Mouse (Mus musculus): ENCODE results near the gene Ric8a. TPM values are rescaled to one million over a fixed set of nuclear protein-coding genes. Genes with fewer than 3 reads are reported as not detected.
"Not testable (repeated sequence)": the region's sequence is repeated elsewhere in the genome, so short reads cannot be mapped to it uniquely, and the experiment has no call there.

Ric8a gene
- polyA plus RNA-seq, 2 experiments from 2014 or later, result 51.6 to 57.0 TPM

GRCm38 (mm10) chr7:140847755-140848580 lies 8.8 kb upstream of the Ric8a start, which contains the start of gene Odf3:
Odf3 (plus strand) TSS chr7:140847805.
- no peak for ATAC-seq

DNA sequence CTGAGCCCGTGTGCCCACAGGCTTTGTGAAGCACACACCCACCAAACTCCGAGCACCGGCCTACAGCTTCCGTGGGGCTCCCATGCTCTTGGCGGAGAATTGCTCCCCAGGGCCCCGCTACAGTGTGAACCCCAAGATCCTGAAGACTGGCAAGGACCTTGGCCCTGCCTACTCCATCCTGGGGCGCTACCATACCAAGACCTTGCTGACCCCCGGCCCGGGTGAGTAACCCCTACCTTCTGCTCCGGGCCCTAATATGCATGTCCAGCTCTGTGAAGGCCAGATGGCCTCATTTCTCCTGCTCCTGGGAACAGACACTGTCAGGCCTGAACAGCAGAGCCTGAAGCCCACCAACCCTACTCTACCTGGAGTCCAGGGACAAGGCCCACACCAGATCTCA lies 8.2 kb upstream of the Ric8a start:
- ATAC-seq, result no peak

- ATAC-seq, result no peak
These were observed 4.8 kb upstream of the Ric8a start for GRCm38 (mm10) chr7:140851916-140852315.

DNA sequence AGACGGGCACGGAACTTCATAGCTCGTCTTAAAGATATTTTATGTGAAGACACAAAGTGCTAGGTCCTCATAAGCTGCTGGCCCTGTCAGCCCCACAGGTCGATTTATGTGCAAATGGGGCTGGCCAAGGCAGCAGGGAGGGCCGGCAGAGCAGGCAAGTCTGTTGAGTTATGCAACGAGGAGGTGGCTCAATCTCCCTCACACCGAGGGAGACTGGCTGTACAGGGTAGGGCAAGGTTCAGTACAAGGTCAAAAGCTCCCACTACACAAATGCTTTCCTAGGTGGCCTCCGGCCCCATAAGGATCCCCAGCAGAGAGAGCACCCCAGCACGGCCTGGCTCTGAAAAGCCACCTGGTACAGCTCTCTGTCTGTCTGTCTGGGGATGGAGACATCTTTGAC lies 3.4 kb upstream of the Ric8a start:
- no peak for ATAC-seq

DNA sequence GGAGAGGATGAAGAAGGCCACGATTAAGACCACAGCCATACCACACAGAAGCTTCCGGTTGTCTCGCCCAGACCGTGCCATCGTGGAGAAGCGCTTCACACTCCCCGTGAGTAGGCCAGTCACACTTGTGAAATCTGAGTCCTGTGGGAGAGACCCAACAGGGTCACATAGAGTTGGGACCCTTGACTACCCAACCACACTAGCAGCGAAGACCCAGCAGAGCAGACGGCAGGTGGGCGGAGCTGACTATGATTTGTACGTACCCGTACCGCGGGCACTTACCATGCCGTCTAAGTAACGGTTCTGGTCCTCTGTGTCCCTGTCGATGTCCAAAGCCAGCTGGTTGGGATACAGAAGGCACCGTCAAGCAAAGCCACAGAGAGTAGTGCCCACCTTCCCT lies 2.3 kb upstream of the Ric8a start:
- no peak for ATAC-seq

DNA sequence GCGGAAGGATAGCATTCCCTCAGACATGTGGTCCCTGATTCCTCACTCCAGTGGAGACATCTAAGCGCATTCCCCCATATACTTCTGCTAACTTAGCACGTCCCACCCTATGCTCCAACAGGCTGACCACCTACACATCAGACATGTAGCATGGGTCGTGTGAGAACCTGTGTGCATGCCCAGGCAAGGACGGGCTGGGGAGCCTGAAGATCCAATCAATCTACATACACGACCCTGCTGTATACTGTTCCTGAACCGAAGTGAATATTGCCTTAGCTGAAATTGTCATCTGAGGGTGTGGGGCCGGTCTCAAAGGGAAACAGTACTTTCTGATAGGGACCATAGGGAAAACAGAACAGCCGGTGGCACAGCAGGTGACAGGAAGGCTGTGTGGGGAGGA lies 1.6 kb upstream of the Ric8a start:
- no peak for ATAC-seq

- ATAC-seq, result peak; percentile 57
These were observed 635 bp upstream of the Ric8a start, which contains the start of gene Gm45785 for GRCm38 (mm10) chr7:140855860-140856784. Gm45785 (minus strand) TSS chr7:140856331.

DNA sequence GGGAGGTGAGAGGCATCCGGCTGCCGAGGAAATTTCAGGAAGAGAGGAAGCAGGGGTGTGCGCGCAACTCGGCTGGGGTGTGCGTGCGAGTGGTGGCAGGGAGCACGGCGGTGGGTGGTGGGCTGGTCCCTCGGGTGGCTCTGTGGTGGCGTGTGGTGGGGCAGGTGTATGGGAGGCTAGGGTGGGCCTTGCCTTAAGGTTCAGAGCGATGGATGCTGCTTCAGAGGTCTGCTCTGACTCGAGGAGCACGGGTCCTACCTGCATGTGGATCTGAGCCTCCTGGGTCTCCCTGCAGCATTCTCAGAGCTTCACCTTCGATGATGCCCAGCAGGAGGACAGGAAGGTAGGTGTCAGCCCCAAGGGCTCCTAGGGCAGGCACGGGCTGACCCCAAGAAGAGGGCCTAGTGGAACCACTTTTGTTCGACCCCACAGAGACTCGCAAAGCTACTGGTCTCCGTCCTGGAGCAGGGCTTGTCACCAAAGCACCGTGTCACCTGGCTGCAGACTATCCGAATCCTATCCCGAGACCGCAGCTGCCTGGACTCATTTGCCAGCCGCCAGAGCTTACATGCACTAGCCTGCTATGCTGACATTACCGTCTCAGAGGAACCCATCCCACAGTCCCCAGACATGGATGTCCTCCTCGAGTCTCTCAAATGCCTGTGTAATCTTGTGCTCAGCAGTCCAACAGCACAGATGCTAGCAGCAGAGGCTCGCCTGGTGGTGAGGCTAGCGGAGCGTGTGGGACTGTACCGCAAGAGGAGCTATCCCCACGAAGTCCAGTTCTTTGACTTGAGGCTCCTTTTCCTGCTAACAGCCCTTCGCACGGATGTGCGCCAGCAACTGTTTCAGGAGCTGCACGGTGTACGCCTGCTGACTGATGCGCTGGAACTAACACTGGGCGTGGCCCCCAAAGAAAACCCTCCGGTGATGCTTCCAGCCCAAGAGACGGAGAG lies 1.1 kb downstream of the Ric8a start, which contains the start of gene Bet1l:
Gene Bet1l (minus strand): TSS at position 28 of the 956 bp plus-strand sequence.
- peak; percentile 31 for ATAC-seq

DNA sequence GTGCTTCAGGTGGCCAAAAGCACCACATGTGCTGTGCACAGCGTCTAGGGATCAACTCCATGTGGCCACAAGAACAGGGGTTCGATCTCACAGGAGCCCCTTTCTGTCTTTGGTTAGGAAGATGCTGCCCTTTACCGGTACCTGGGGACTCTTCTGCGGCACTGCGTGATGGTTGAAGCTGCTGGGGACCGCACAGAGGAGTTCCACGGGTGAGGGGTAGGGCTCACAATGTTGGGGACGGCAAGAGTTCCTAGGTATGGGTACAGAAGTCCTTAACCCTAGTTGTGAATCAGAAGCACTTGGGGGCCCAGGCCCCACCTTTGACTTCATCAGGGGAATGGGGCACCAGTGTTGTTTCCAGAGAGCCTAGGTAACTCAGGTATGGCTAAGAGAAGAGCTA lies 2.0 kb downstream of the Ric8a start:
- no peak for ATAC-seq

DNA sequence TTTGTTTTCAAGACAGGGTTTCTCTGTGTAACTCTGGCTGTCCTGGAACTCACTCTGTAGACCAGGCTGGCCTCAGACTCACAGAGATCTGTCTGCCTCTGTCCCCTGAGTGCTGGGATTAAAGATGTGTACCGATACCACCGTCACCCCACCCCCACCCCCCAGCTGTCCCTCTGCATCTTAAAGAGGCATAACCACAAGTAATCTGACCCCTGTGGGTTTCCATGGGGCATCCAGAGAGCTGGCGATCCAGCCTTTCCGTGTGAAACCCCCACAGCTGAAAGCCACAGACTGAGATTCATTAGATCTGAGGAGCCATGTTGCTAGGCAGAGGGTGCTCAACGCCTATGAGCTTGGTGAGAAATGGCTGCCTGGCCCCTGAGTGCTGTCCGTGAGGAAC lies 3.2 kb downstream of the Ric8a start:
- no peak for ATAC-seq

- no peak for ATAC-seq
These were observed 4.0 kb downstream of the Ric8a start for GRCm38 (mm10) chr7:140860728-140861127.

DNA sequence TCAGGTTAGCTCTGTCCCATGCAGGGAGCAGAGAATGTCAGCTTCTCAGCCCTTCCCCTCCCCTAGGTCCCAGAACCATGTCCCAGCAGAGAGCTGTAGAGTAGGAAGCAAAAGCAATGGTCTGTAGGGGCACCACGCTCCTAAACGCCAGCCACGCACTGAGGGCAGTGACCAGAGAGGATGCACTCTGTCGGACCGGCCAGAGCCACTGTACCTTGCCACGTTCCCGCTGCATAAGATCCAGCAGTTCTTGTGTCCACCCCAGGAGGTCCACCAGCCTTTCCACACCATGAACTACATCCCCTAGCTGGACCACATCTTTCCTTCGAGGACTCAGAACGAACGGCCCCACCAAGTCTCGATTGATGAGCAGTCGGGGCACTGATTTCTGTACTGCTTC lies 8.0 kb downstream of the Ric8a start:
- ATAC-seq, result no peak

DNA sequence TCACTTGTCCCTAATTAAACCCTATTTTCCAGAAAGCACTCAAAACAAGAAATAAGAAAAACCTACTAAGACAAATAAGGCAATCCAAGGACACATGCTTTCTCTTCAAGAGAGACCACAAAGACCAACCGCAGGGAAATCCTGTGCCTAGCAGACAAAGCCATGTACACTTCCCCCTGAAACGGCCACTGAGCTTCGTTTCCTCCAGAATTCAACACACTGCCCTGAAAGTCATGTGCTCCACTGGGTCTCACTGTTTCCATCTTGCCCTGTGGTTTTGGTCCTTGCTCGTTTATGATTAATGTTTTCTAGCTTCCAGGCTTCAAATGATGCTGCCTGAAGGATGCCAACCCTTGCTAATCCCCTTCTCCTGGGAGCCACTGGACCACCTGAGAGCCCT lies 17.5 kb downstream of the Ric8a start:
- ATAC-seq, result no peak

GRCm38 (mm10) chr7:140877364-140877763 lies 20.6 kb downstream of the Ric8a start:
- ATAC-seq, result no peak

GRCm38 (mm10) chr7:140879355-140879754 lies 22.6 kb downstream of the Ric8a start:
- no peak for ATAC-seq

DNA sequence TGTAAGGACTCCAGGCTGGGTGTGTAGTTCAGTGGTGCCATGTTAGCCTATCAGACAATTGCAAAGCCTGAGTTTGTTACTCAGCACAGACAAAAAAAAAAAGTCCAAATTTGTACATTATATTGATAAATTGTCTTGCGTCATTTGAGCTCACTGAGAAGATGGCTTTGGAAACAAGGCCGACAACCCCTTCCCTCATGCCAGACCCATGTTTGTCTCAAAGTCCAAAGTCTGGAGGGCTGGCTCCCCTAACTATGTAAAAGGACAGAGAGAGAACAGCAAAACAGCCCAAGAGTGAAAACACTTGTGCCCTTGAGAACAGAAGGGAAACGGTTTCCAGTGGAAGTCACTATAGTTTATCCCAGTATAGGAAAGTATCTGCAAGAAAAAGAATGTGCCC lies 23.7 kb downstream of the Ric8a start:
- ATAC-seq, result no peak

DNA sequence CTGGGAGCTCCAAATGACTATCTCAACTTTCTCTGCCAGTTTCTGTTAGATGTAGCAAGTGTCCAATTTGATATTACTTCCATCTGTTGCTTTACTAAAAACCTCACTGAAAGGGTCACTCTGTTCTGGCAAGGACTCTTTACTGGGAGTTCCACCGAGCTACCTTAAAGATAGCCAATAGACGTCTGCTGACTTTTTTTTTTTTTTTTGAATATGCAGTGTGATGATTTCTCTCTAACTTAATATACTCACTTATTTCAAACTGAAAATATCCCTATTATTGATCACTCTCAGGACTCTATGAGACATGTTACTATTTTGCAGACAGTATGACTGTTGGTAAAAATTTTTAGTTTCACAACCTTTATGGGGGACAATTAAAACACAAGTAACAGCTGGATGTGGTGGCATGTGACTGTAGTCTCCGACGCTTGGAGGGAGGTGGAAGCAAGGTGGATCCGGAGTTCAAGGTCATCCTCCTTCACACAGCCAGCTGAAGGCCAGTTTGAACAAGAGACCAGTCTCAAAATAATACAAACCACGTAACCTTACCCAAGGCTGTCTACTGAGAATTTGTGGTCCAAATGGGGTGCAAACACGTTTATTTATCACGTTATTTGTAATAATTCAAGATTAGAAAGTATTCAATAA lies 24.2 kb downstream of the Ric8a start:
- no peak for ATAC-seq

DNA sequence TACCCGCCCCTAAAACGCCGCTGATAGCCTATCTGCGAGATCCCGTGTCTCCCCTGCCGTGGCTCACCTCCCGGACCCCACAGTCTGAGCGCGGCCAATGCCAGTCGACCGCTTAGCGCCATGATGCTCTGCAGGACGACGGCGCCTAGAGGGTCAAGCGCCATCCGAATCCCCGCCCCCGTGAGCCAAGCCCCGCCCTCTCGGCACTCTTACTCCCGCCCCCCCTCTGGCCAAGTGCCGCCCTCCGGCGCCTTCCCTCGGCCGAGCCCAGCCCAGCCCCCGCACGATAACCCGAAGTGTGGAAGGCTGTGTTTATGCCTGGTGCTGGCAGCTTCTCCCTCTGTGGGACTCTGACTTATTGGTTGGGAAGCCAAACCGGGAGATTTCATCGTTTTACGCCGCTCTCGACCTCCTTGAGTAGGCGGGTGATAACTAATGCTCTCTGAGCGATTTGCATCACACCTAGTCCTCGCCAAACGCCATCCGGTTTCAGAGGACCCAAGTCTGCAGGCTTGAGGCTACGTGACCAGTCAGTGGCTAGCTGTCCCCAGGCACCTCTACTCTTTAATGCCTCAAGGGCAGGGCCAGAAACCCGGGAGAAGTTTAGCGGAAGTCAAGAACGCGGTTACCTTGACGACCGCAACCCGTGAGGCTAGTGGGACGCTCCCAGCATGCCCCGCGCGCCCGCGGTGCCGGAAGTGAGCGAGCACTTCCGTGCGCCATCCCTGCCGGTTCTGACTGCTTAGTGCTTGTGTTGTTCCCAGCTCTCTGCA lies 25.1 kb downstream of the Ric8a start, which contains the start of the genes Psmd13 and Sirt3:
Gene Psmd13 (plus strand): TSS at position 273 of the 773 bp plus-strand sequence.
Gene Sirt3 (minus strand): TSS at position 614 of the 773 bp plus-strand sequence.
- peak; percentile 95 for ATAC-seq

GRCm38 (mm10) chr7:140882469-140882803 lies 25.7 kb downstream of the Ric8a start:
- no peak for ATAC-seq

DNA sequence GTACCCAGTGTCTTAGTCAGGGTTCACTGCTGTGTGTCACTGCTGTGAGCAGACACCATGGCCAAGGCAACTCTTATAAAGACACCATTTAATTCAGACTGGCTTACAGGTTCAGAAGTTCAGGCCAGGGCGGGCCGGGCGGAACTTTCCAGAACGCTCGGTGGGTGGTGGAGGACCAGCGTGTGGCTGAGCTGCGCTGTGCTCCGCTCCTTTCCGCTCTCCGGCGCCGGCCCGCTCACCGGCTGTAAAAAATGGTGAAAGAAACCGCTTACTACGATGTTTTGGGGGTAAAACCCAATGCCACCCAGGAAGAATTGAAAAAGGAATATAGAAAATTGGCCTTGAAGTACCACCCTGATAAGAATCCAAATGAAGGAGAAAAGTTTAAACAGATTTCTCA lies 33.9 kb downstream of the Ric8a start:
- not testable (repeated sequence) for ATAC-seq

GRCm38 (mm10) chr7:140894031-140894430 lies 37.3 kb downstream of the Ric8a start:
- no peak for ATAC-seq

Data from activated CD4-positive, CD25-positive, alpha-beta regulatory T cell, adult 4 months (primary cell).